Mouse (Mus musculus) layer of hippocampus, adult 9-10 months (tissue): ENCODE measurements around the gene Atg10.

ENCODE experiments used
- DNase-seq: peaks from one replicate; pipeline ENCODE4 v3.0.0; 2022; ENCODE audit warnings: low spot score

Gene Atg10

DNA sequence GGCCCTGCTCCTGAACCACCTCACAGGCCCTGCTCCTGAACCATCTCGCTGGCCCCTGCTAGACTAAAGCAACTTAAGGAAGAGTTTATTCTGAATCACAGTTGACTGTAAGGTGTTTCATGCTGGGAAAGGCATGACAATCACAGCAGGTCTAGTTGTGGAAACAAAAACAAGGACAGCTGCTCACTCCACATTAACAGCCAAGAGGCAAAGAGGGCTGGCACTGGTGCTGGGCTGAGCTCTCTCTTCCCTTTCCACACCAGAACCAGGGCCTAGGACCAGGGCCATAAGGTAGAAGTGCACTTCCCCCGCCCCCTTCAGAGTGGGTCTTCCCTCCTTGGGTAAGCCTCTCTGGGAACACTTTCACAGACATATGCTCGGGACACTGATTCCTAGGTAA is 48.4 kb downstream of the Atg10 start:
- DNase-seq = no peak

- no peak for DNase-seq
Observed at GRCm38 (mm10) chr13:91171766-91172491, 51.8 kb downstream of the Atg10 start.

- DNase-seq = no peak
Observed at GRCm38 (mm10) chr13:91171205-91171604, 52.6 kb downstream of the Atg10 start.

GRCm38 (mm10) chr13:91169529-91170319 is 54.0 kb downstream of the Atg10 start:
- no peak for DNase-seq

- no peak for DNase-seq
Observed at GRCm38 (mm10) chr13:91168486-91168885, 55.3 kb downstream of the Atg10 start.

GRCm38 (mm10) chr13:91167561-91167960 is 56.2 kb downstream of the Atg10 start:
- DNase-seq = no peak

GRCm38 (mm10) chr13:91166286-91166685 is 57.5 kb downstream of the Atg10 start:
- DNase-seq = no peak

- no peak for DNase-seq
Observed at GRCm38 (mm10) chr13:91165200-91165599, 58.6 kb downstream of the Atg10 start.

- DNase-seq = no peak
Observed at GRCm38 (mm10) chr13:91163292-91163691, 60.5 kb downstream of the Atg10 start.

- no peak for DNase-seq
Observed at GRCm38 (mm10) chr13:91162452-91162851, 61.3 kb downstream of the Atg10 start.

- DNase-seq = no peak
Observed at GRCm38 (mm10) chr13:91160616-91161015, 63.2 kb downstream of the Atg10 start.

- DNase-seq = no peak
Observed at GRCm38 (mm10) chr13:91159881-91160280, 63.9 kb downstream of the Atg10 start.

DNA sequence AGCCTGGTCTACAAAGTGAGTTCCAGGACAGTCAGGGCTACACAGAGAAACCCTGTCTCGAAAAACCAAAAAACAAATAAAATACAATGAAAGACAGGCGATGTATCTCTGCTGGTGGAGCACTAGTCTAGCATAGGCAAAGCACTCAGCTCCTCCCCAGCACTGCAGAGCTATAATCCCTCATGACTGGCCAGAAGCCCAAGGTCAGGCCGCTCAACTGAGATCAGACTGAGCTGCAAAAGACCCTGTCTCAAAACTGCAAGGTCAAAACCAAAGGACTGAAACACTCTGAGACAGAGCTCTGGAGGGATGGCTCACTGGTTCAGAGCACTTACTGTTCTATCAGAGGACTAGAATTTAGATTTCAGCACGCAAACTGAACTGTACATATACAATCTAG is 65.8 kb downstream of the Atg10 start:
- DNase-seq = no peak

GRCm38 (mm10) chr13:91157429-91157828 is 66.3 kb downstream of the Atg10 start:
- DNase-seq = no peak

GRCm38 (mm10) chr13:91156949-91157348 is 66.8 kb downstream of the Atg10 start:
- DNase-seq = no peak

GRCm38 (mm10) chr13:91156308-91156707 is 67.5 kb downstream of the Atg10 start:
- DNase-seq = no peak

- DNase-seq = no peak
Observed at GRCm38 (mm10) chr13:91155429-91156207, 68.2 kb downstream of the Atg10 start.

DNA sequence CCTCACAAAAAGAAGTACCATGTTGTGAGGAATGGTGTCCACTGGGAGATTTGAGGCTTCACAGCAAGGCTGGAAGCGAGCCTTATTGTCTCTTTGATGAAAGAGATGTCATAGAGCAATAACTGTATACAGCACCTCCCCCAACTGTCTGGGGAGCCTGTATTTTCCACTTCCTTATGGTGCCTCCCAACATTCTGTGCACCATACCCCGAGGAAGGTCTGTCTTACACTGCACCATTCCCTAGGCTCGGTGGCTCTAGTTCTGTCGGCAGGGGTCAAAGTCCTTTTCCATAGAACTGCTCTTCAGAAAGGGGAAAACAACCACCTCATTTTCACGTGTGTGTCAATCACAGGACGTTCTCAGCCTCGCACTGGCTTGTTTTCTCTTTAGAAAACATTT is 69.1 kb downstream of the Atg10 start:
- no peak for DNase-seq

GRCm38 (mm10) chr13:91136337-91136736 is 87.4 kb downstream of the Atg10 start:
- DNase-seq = no peak

DNA sequence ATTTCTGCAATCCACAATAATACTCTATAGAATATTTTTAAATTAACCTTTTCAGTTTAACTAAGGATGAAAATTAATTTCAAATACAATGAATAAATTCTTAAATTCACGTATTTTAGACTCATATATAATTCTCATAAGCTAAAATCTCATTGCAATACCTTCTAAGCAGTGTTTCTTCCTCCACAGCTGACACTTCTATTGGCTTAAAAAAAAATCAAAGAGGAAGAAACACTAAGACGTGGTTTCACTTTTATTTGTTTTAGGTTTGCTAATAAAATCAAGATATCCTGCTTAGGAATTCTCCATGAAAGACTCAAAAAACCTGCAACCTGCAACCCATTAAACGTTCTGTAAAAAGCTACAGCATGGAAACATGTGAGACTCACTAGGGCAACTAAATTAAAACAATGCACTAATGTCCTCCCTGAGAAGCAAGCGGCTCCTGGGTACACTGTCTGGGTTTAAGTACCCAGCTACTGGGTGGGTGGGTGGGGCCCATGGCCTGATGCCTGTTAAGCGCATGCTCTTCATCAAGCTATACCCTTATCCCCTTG is 90.4 kb downstream of the Atg10 start:
- no peak for DNase-seq

DNA sequence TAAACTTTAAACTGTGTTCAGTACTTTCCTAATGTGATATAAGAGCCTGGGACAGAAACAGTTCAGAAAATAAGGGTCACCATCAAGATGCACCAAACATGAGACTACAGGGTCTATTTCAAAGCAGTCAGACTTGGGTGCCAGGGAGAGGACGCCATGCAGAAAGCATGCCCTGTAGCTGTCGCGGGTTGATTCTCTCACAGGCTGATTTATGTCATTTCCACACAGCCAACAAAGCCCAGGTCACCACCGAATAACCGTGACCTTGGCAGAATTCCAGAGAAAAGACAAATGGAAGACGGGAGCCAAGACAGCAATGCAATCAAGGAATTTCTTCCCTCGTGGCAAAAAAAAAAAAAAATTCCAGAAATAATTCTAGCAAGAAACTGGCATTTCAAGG is 94.7 kb downstream of the Atg10 start:
- DNase-seq = no peak

DNA sequence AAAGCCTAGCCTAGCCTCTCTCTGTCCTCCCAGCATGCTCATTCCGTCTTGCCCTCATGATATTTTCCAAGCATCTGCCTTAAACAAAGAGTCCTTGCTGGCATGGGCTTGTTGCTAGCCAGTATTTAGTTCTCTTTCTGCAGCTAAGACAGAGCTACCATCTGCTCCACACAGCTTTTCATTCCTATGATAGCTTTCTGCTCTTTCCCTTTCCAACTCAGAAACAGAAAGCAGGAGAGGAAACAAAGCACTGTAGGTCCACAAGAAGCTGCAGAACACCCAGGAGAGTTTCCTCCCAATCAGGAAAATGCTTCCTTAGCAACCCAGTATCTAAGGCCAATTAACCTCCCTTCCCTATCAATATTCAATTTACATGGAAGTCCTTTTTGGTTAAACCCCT is 95.2 kb downstream of the Atg10 start:
- peak; percentile 33 for DNase-seq
